Comparison of ENCODE assay signal across 8 mouse cellular contexts in the genomic region with DNA sequence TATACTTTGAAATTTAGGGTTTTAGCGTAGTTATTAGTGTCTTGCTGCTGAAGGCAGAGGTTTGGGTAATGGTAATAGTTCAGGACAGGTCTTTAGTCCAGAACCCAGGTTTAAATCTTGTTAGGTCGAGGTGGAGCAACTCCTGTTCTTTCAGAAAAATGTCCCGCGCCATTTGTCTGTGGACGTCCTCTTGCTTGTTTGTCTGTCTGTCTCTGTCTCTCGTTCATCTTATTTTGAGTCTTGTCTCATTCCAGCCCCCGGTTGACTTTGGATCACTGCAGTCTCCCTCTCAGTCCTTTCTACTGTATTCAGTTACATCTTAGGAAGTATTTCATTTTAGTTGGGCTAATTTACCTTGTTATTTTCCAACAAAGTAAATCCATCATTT. TPM values are rescaled to one million over a fixed set of nuclear protein-coding genes. Genes with fewer than 3 reads are reported as not detected.
DNase-seq lines count a peak whose midpoint lies in the region; ATAC-seq lines count a peak whose summit lies in the region.

No protein-coding gene starts in this region.

- no peaks in the 10 kb centered on the region for H3K27me3 ChIP-seq in lung, embryonic 15.5 days
- no peaks in the 10 kb centered on the region for H3K27me3 ChIP-seq in embryonic facial prominence, embryonic 12.5 days
- H3K27me3 ChIP-seq in intestine, embryonic 14.5 days (replicated peaks; ENCODE audit: control insufficient read depth, insufficient read depth, low read length): no peaks in the 10 kb centered on the region
- H3K27me3 ChIP-seq in neural tube, embryonic 11.5 days (ENCODE audit: control insufficient read depth, insufficient read depth, low read length): no peaks in the 10 kb centered on the region

- peak overlapping the region; percentile 75 for H3K4me2 ChIP-seq in lung, embryonic 15.5 days
- H3K4me2 ChIP-seq in embryonic facial prominence, embryonic 12.5 days (replicated peaks): peak overlapping the region; percentile 56
- H3K4me2 ChIP-seq in intestine, embryonic 14.5 days (ENCODE audit: low read length): peak overlapping the region; percentile 88
- peak overlapping the region; percentile 71 for H3K4me2 ChIP-seq in neural tube, embryonic 11.5 days (ENCODE audit: low read depth)

- H3K4me3 ChIP-seq in lung, embryonic 15.5 days: peak overlapping the region; percentile 83
- peak overlapping the region; percentile 64 for H3K4me3 ChIP-seq in embryonic facial prominence, embryonic 12.5 days
- H3K4me3 ChIP-seq in intestine, embryonic 14.5 days (ENCODE audit: low read depth, low read length): peak overlapping the region; percentile 83
- H3K4me3 ChIP-seq in neural tube, embryonic 11.5 days (ENCODE audit: low read depth, low read length): peak overlapping the region; percentile 93

- peaks cover 10% of the 10 kb centered on the region; the same call in 1 of the 2 replicates for H3K36me3 ChIP-seq in lung, embryonic 15.5 days
- H3K36me3 ChIP-seq in embryonic facial prominence, embryonic 12.5 days: peaks cover 14% of the 10 kb centered on the region
- peaks cover 21% of the 10 kb centered on the region for H3K36me3 ChIP-seq in intestine, embryonic 14.5 days (ENCODE audit: control insufficient read depth, insufficient read depth, low read length)
- 0 out of 2 replicates have a peak, but pooled peaks cover 2% of the 10 kb centered on the region for H3K36me3 ChIP-seq in neural tube, embryonic 11.5 days (ENCODE audit: control insufficient read depth, insufficient read depth, low read length)

- H3K9me3 ChIP-seq in lung, embryonic 15.5 days: no peaks in the 10 kb centered on the region
- no peaks in the 10 kb centered on the region for H3K9me3 ChIP-seq in embryonic facial prominence, embryonic 12.5 days
- no peaks in the 10 kb centered on the region for H3K9me3 ChIP-seq in intestine, embryonic 14.5 days (ENCODE audit: control insufficient read depth, low read length)
- H3K9me3 ChIP-seq in neural tube, embryonic 11.5 days (ENCODE audit: control insufficient read depth, low read length): no peaks in the 10 kb centered on the region

- H3K9ac ChIP-seq in lung, embryonic 15.5 days: peak overlapping the region; percentile 89
- peak overlapping the region; percentile 63 for H3K9ac ChIP-seq in embryonic facial prominence, embryonic 12.5 days
- peak overlapping the region; percentile 75 for H3K9ac ChIP-seq in intestine, embryonic 14.5 days (ENCODE audit: low read length)
- H3K9ac ChIP-seq in neural tube, embryonic 11.5 days (ENCODE audit: low read length): peak overlapping the region; percentile 84

- no peak for DNase-seq in lung, postnatal 14 days
- DNase-seq in intestine, embryonic 14.5 days (ENCODE audit: low spot score): no peak
- no peak for DNase-seq in neural tube, embryonic 11.5 days (ENCODE audit: low spot score)
- DNase-seq in right cerebral cortex, postnatal 36 days (ENCODE audit: low spot score in 2 of 2): no peak
- DNase-seq in urinary bladder, postnatal 36 days (ENCODE audit: low spot score in 2 of 2): no peak

- ATAC-seq in lung, embryonic 15.5 days (ENCODE audit: borderline replicate concordance, extremely low read depth, low FRiP score, low TSS enrichment): no peak
- ATAC-seq in embryonic facial prominence, embryonic 12.5 days (ENCODE audit: insufficient number of reproducible peaks, insufficient read depth, low FRiP score, low TSS enrichment): no peak
- no peak for ATAC-seq in intestine, embryonic 14.5 days (replicated peaks; ENCODE audit: low FRiP score, low TSS enrichment, low read depth)
- no peak for ATAC-seq in neural tube, embryonic 11.5 days (ENCODE audit: insufficient read depth, low FRiP score, low TSS enrichment)
- no peak for ATAC-seq in frontal cortex, adult (ENCODE audit: low TSS enrichment)

- under 1% methylated on average over 7 of the region's 7 CpGs for WGBS in lung, embryonic 15.5 days
- 4% methylated on average over 7 of the region's 7 CpGs for WGBS in embryonic facial prominence, embryonic 12.5 days
- 2% methylated on average over 7 of the region's 7 CpGs for WGBS in intestine, embryonic 14.5 days
- WGBS in neural tube, embryonic 11.5 days: 7% methylated on average over 7 of the region's 7 CpGs

- peak overlapping the region; percentile 88 for H3K27ac ChIP-seq in lung, embryonic 15.5 days
- H3K27ac ChIP-seq in embryonic facial prominence, embryonic 12.5 days: no peak overlapping the region
- H3K27ac ChIP-seq in intestine, embryonic 14.5 days (ENCODE audit: low read depth): peak overlapping the region; percentile 74; the same call in 1 of the 2 replicates
- H3K27ac ChIP-seq in neural tube, embryonic 11.5 days (ENCODE audit: low read depth, low read length): no peak overlapping the region

- H3K4me1 ChIP-seq in lung, embryonic 15.5 days: peaks cover 17% of the 10 kb centered on the region
- H3K4me1 ChIP-seq in embryonic facial prominence, embryonic 12.5 days: peaks cover 3% of the 10 kb centered on the region; the same call in 1 of the 2 replicates
- no peaks in the 10 kb centered on the region for H3K4me1 ChIP-seq in intestine, embryonic 14.5 days (replicated peaks; ENCODE audit: control insufficient read depth, insufficient read depth, low read length)
- H3K4me1 ChIP-seq in neural tube, embryonic 11.5 days (ENCODE audit: control insufficient read depth, insufficient read depth, low read length): peaks cover 5% of the 10 kb centered on the region

RNA-seq across cellular contexts. Expression of gene Arnt, which starts 0.8 kb away (rescaled TPM):
- 48.0 and 48.5 TPM in 2 replicates for polyA plus RNA-seq in lung, embryonic 15.5 days (2015; fragmentation: Nextera tagmentation; extraction: Ambion mirVana)
- polyA plus RNA-seq in embryonic facial prominence, embryonic 12.5 days (2016; fragmentation: Nextera tagmentation; extraction: Ambion mirVana): 51.5 and 53.6 TPM in 2 replicates
- polyA plus RNA-seq in intestine, embryonic 14.5 days (2014; fragmentation: Nextera tagmentation; extraction: Ambion mirVana): 31.0 and 37.1 TPM in 2 replicates
- polyA plus RNA-seq in neural tube, embryonic 11.5 days (2014; fragmentation: Nextera tagmentation; extraction: Ambion mirVana): 23.4 and 27.2 TPM in 2 replicates

RNA-seq across cellular contexts. Expression of gene 4930558C23Rik, which starts 32.3 kb away (rescaled TPM):
- not detected in 2 replicates for polyA plus RNA-seq in lung, embryonic 15.5 days (2015; fragmentation: Nextera tagmentation; extraction: Ambion mirVana)
- polyA plus RNA-seq in embryonic facial prominence, embryonic 12.5 days (2016; fragmentation: Nextera tagmentation; extraction: Ambion mirVana): not detected in 2 replicates
- not detected in 2 replicates for polyA plus RNA-seq in intestine, embryonic 14.5 days (2014; fragmentation: Nextera tagmentation; extraction: Ambion mirVana)
- polyA plus RNA-seq in neural tube, embryonic 11.5 days (2014; fragmentation: Nextera tagmentation; extraction: Ambion mirVana): not detected in 2 replicates

Comparison
In these comparisons a context has a peak if more than half of its experiments do, and no peak if none do; other contexts are left out.
1. H3K27ac ChIP-seq: peak in lung, embryonic 15.5 days (single experiment) and intestine, embryonic 14.5 days (single experiment); none in embryonic facial prominence, embryonic 12.5 days (single experiment) and neural tube, embryonic 11.5 days (single experiment).
2. Peak in every context shown above with its lines, with median percentiles within 50 percentile points of each other: H3K4me2 ChIP-seq, H3K4me3 ChIP-seq and H3K9ac ChIP-seq.